Mouse (Mus musculus) MN1 (cell line): Measurements from ENCODE around the gene Ankrd31.
"Not testable (repeated sequence)": the region's sequence is repeated elsewhere in the genome, so short reads cannot be mapped to it uniquely, and the experiment has no call there.

ENCODE experiments used
- DNase-seq: peaks from one replicate; pipeline ENCODE4 v3.0.0-alpha.2; 2016; ENCODE audit warnings: low spot score

The Ankrd31 gene

DNA sequence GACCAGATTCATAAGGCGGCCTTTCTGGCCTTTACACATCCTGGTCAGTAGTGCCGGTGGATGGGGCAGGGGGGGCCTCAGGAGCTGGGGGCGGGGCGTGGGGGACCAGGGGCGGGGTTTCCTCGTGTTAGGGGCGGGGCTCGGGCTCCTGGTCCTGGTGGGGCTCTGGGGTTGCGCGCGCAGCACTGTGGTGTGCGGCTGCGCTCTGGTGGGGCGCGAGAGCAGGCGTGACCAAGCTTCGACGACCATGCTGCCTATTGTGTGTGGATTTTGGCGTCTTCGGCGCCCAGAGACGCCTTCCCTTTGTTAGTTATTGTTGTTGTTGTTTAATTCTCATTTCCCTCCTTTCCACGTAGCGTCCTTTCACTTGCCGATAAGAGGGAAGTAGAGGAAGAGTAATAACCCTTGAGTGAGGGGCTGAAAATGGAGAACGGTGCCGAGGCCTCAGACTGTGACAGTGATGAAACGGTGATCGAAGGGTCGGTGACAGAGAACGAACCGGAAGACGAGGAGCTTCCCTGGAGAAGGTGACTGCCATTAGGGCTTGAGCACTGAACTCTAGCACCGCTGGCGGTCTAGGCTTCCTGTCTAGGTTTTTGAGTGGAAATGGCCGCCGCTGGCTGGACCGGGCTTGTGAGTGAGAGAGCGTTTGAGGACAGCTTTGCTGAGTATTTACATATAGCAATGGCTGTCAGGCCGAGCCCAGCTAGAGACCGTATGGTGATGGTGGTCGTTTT lies at the start of gene Ankrd31:
TSS of gene Ankrd31 (plus strand) at position 164 of the 737 bp plus-strand sequence.
- DNase-seq, result no peak

DNA sequence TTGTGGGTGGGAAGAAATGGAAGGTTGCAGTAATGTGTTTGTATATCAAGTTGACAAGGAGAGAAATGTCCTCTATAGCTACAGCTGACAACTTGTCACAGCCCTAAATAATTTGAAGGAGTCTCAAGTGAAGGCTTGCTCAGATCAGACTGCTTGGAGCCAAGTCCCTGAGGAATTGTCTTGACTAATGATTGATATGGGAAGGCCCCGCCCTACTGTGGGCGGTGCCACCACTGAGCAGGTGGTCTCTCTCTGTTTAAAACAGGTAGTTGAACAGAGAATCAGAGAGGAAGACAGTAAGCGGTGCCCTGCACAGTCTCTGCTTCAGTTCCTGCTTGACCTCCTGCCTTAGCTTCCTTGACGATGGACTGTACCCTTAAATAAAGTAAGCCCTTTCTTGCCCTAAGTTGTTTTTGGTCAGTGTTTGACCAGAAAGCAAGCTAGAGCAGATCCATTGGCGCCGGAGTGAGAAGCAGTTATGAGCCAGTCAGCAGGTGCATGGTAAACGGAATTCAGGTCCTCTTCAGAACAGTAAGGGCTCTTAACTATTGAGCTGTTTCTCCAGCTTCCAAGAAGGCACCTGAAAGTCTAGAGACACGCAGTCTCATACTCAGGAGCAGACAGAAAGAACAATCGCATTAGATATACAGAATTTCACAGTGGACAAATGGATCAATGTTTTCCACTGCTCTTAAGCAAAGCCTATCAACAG lies 45.3 kb upstream of the Ankrd31 start:
- no peak for DNase-seq

DNA sequence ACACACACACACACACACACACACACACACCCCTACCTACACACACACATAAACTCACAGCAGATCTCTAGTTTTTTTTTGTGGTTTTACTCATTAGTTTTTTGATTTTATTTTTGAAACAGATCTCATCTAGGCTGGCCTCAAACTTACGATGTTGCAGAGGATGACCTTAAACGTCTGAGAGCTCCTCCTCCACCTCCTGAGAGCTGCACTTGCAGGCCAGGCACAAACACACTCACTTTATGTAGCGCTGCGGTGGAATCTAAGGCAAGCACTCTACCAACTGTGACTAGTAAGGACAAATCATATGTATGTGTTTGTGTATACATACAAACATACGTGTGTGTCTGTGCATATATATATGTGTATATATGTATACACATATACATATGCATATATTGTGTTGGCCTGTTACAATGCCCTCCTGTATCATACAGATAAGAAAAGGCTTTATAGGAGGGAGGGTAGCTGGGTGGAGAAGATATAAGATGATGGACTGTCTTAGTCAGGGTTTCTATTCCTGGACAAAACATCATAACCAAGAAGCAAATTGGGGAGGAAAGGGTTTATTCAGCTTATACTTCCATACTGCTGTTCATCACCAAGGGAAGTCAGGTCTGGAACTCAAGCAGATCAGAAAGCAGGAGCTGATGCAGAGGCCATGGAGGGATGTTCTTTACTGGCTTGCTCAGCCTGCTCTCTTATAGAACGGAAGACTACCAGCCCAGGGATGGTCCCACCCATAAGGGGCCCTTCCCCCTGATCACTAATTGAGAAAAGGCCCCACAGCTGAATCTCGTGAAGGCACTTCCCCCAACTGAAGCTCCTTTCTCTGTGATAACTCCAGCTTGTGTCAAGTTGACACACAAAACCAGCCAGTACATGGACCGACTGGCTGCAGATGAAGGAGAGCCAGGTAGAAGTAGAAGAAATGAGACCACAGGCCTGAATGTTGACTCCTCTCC lies 38.5 kb upstream of the Ankrd31 start:
- DNase-seq, result no peak

DNA sequence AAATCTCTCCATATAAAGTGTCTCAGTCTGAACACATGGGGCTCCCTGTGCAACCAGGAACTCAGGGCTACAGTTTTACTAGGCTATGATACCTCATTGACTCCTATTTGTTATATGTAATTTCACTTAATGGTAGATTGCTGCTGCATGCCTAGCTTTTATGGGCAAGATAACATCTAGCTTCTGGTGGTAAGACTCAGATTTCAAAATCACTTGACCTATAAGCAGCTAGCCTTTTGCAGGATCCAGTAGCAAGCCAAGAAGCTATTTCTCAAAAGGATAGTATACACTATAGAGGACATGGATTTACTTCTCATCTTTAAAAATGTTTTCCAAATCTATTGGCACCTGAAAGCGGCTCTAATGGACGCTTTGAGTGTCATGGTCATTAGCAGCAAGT lies 31.8 kb upstream of the Ankrd31 start:
- DNase-seq, result no peak

DNA sequence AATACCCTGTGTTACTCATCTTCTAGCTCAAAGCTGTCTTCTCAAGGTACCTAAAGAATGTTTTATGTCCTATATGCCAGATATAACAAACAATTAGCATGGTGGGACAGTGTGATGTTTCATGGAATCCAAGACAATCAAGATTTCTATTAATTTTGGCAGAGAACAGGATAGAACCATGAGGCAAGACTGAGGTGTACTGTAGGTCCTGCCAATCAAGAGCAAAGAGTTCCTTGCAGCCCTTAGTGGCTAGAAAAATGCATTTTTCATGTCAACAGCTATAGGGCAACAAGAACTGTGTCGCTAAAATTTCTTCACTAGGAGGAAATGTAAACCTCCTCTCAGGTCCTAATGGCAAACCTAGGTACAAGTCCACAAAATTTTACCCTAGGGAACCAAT lies 30.3 kb upstream of the Ankrd31 start:
- DNase-seq, result no peak

DNA sequence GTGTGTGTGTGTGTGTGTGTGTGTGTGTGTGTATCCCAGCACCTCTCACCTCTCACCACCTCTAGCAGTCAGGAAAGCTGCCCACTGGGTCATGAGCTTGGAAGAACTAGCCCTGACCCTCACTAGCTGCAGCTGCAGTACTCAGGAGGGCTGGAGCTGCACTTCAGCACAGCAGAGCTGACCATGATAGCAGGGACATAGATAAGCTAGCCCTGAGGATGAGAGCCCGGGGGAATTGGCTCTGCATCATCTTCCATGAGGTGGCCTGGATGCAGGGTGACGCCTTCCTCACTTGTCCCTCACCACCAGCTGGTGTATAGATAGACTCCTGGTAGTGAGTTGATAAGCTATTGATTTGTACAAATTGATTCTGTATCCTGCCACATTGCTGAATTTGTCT lies 28.1 kb upstream of the Ankrd31 start:
- DNase-seq, result no peak

DNA sequence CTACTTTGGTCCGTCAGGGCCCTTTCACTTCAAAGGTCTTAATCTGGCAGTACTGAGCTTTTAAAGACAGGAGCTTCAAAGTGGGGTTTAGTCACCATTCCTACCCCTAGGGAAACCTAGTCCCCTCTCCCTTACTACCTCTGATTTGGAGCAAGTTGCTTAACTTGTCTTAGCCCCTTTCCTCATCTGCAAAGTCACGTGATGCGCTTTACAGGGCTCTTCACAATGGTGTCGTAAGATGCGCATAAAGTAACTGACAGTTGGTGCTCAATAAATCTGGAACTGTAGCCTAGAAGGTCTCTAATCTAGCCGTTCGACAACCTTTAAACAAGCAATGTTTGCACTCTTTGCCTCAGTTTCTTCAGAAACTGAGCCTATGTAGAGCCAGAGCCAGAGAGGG lies 19.8 kb upstream of the Ankrd31 start:
- no peak for DNase-seq

DNA sequence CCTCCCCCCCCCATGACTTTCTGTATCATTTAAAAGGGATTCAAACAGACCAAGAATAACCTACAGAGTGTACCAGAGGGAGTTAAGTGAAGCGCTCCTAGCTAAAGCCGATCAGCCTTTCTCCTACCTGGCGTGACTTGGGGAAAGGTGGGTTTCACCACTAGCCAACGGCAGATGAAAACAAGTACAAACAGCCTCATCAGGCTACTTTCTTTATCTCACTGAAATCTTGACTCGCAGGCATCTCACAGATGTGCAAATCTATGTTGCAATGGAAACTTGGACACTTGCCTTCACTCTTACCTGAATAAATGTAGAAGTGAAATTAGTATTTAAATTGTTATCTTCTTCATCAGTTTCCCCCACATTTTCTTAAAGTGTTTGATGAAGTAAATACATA lies 18.9 kb upstream of the Ankrd31 start:
- no peak for DNase-seq

DNA sequence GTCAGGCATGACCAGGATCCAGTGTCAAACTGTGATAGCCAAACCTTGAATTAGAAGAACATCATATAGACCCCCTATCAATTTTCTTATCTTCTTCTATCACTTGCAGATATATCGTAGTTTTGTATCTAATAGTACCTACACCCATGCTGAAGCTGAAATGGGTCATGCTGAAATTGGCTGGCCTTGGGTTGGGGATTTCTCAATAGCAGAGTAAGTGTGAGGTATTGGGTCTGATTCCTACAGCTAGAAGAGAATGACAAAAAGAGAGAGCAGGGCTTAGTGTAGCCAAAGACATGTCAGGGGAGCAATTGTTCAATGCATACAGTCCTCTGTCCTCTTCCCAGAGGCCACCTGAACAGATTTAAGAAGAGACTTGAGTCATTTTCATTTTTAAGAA lies 18.0 kb upstream of the Ankrd31 start:
- DNase-seq, result no peak

DNA sequence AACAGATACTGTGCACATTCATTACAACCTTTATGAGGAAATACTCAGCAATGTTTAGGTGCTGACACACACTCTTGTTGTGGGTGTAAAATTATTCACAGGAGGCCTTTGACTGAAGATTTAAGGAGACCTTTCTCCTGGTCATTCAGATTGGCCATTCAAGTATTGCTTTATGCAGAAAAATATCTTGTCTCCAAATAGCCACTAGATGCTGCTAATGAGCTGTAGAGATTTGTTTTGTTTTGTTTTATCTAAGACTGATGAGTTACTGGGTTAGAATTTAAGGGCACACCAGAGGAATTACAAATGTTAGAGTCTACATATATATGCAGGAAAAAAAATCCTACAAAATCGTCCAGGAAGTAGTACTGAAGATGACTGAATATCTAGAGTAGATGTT lies 12.9 kb upstream of the Ankrd31 start:
- DNase-seq, result no peak

DNA sequence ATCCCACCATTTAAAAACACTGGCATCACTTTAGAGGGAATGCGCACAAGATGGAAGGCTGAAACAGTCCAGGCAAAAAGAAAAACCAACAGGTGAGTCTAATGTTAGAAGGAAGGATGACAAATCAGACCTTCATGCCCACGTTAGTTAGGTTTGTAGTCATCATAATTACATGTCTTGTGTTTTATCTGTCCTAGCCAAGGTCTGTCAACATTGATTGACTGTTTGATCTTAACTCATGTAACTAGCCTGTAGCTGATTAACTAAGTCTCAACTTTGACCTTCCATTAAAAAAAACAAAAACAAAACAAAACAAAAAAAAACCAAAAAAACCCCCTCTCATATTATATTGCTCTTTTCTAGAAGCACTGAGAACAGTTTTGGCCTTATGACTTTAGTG lies 7.9 kb upstream of the Ankrd31 start:
- no peak for DNase-seq

DNA sequence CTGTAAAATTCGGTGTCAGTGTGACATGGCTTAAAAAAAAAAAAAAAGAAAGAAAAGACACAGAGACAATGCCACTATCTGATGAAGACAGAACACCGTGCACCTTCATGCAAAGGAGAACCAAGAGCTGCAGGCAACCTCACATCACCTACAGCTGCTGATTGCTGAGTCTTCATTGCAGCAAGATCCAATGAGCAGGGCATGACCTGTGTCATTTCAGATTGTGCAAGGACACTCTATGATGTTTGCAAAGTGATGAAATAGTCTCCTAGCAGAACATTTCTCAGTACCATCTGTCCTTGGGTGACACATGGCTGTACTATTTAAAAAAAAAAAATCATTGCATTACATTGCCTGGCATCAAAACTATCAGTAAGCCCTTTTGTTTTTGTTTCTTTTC lies 5.2 kb upstream of the Ankrd31 start:
- DNase-seq, result no peak

DNA sequence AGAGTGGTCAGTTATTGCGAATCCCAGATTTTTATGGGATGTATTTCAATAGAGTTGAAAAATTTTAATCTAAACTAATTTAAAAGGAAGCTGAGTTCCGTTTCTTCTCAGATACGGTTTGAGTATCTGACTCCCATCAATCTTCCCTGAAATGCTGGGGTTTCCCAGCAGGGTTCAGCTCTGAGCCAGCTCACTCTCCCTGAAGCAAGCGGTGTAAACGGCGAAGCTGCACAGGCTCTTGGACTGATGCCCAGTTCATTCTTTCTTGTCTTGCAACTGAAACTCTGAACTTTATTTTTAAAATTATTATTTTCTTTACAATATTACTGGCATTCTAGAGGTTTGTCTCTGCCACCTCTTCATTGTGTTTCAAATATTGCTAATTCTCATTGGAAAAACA lies 2.0 kb upstream of the Ankrd31 start:
- no peak for DNase-seq

DNA sequence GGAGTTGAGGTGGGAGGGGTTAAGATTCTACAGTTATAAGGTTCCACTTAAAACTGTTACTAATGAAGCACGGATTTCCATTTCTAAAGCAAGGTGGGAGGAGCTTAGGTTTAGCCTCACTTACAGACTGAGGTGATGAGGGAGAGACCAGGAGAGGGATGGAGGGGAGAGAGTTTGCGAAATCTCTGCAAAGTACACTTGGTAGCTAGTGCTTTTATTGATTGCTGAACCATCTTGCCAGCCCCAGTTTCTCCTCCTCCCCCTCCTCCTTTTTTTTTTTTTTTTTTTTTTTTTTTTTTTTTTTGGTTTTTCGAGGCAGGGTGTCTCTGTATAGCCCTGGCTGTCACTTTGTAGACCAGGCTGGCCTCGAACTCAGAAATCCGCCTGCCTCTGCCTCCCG lies 1.8 kb downstream of the Ankrd31 start:
- no peak for DNase-seq

DNA sequence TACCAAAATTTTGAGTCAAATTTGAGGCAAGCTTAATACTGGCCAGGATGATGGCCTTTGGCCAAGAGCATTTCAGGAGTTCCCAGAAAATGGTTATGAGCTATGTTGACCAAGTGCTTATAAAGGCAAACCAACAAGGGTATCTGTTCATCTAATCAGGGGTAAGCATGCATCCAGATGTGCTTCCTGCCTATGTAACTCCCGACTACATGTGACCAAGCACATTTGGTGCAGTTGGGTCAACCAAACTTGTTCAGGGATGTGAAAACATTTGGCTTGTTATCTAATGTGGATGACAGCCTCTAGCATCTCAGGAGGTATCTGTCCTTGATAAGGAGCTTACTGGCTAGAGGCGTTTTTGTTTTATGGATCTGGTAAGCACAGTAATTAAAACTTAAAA lies 12.8 kb downstream of the Ankrd31 start:
- DNase-seq, result no peak

DNA sequence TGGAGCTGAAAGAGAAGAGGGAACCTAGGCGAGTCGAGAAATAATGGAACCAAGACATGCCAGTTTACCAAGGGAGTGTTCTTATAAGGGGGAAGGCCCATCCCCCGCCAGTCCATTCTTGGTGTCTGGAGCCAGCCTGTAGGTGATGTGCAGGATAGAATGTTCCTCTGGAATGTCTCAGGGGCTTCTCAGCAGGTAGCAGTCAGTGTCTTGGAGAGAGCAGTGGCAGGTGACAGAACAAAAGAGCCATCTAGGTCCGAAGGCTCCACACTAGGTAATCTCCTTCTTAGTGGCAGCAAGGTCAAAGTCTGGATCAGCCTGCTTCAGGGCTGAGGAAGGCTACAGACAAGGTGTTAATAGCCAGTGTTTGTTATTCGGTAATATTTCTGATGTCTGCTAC lies 38.0 kb downstream of the Ankrd31 start:
- not testable (repeated sequence) for DNase-seq

DNA sequence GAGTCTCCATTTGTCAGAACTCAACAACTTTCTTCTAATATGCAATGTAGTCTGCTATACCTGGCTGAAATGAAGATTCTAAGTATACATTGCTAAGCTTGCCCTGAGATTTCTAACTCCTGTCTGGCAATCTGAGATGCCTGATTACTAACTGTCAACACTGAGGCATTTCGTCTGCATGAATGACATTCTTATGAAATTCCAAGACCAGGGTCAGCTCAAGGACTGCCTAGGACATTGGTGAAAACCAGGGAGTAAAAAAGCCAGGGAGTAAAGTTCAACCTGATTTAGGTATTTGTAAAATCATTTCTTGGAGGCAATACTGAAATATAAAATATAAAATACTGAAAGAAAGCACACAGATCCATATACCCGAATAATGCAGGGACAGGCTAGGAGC lies 45.4 kb downstream of the Ankrd31 start:
- no peak for DNase-seq

DNA sequence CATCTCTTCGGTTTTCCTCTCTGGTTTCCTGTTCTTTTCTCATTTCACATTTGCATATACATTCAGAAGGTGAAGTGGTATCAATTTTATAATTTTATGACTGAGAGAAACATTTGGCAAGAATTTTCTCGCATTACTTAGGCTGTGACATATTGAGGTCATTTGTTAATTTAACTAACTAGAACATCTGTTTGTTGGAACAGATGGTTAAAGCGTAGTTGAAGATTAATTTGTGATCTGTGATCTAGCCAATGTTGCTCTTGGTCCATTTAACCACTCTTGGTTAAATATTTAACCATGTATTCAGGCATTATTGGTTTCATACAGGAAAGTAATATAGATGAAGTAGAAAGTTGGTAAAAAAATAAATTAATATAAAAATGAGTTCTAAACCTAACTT lies 47.2 kb downstream of the Ankrd31 start:
- no peak for DNase-seq

DNA sequence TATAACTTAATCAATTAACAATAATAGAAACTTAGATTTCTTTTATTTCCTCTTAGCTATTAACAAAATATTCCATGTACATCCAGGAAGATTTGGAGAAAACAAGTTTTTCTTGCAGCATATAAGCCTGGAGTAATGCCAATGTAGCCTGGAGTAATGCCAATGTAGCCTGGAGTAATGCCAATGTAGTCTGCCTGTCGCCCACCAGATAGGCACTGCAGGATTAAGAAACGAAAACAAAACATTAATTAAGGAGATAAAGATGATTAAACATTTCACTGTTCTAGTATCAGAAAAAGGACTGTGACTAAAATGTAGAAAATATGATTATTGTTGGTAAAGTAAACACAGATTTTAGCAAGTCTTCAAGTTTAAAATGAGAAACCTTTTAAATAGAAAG lies 49.4 kb downstream of the Ankrd31 start:
- no peak for DNase-seq

DNA sequence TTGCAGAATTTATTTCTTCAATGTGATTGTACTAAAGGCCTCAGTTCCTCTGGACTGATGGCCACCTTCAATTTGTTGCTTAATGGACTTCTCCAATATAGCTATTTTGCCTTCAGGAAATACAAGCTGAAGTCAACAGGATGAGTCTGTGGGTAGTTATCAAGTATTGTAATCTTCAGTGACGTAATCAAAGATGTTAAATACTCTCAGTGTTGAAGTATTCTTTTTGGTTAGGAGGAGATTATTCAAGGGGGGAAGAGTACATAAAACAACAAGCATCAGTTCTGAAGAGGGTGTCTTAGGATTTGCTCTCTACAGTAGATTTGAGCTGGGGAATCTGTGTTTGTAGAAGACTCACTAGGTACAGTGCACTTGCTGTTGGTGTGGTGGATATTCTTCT lies 101.7 kb downstream of the Ankrd31 start:
- DNase-seq, result no peak

DNA sequence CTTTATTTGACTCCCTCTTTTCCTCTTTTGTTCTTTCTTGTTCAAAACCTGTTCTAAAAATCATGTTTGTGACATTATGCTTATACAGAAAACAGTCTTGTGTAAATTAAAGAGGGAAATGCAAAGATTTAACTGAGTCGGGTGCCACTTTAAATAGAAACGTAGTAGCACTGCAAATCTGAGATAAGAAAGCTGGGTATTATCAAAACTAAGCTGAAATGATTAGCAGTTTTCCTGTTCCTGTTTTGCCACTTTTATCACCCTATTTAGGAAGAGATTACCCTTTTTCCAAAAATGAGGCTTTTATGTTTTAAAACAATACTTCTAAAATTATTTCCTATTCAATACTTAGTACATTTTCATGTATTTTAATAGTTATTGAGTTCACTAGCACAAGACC lies 104.1 kb downstream of the Ankrd31 start:
- no peak for DNase-seq

DNA sequence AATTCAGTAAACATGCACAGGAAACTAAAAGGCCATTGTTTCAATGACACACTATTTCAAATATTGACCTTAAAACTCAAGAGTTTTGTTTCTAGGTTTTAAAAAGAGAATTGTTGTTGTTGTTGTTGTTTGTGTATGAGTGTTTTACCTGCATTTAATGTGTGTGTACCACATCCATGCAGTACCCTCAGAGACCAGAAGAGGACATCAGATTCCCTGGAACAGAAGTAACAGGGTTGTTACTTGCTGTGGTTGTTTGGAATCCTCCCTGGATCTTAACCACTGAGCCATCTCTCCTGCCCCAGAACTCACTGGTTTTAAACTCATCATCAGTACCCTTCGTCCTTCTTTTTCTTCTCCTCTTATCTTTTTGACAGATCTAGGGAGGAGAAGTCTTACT lies 105.2 kb downstream of the Ankrd31 start:
- no peak for DNase-seq

DNA sequence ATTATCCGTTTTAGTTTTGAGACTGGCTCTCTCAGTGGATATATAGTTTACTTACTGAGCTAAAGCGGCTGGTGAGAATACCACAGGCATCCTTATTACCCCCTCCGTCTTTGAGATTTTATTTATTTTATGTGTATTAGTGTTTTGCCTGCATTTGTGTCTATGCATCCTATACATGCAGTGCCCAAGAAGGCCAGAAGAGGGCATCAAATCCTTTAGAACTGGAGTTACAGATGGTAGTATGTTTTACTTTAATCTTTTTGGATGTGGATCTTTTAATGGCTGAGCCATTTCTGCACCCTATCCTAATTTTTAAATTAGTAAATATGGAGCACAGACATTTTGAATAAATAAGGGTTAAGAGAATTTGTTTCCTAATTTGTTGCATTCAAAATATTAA lies 107.1 kb downstream of the Ankrd31 start:
- DNase-seq, result peak; percentile 63
